Mouse (Mus musculus) activated CD4-positive, CD25-positive, alpha-beta regulatory T cell, adult 4 months (primary cell): ENCODE measurements around the gene Art1. TPM values are rescaled to one million over a fixed set of nuclear protein-coding genes. Genes with fewer than 3 reads are reported as not detected.

Experiments used
- ATAC-seq: one replicate; pipeline ENCODE4 v1.8.0; 2017
- polyA plus RNA-seq, 2 experiments: library from polyadenylated mRNA; unstranded; fragments of 100-300 nt; shearing (Covaris generic); gene quantifications; one replicate each; pipeline ENCODE4 v1.2.1; 2017

The Art1 gene
- polyA plus RNA-seq, 2 experiments from 2014 or later = not detected

GRCm38 (mm10) chr7:102109746-102110145 lies 8.2 kb downstream of the Art1 start:
- ATAC-seq = no peak

- no peak for ATAC-seq
Measured at GRCm38 (mm10) chr7:102113151-102113729, 11.7 kb downstream of the Art1 start.

GRCm38 (mm10) chr7:102116579-102117331 lies 15.2 kb downstream of the Art1 start, which contains the start of gene Chrna10:
Gene Chrna10, minus strand, starts transcription at chr7:102116828.
- no peak for ATAC-seq

GRCm38 (mm10) chr7:102117382-102117781 lies 15.8 kb downstream of the Art1 start:
- ATAC-seq = no peak

GRCm38 (mm10) chr7:102120326-102120725 lies 18.8 kb downstream of the Art1 start:
- ATAC-seq = no peak

DNA sequence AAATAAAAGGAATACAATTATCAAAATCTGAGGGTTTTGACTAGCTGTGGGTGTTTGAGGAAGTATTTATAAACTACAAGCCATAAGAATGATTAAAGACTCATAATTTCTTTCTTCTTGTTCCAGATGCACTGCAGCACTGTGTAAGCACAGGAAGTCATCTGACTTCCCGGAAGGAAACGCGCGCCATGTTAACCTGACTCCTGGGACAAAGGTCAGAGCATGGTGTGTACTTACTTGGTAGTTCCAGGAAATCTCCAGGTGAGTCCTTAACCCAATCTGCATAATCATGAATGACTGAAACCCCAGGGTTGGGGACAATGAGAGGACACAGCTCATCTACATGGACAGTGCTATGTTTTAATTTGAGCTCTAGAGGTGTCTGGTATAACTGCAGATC lies 30.9 kb downstream of the Art1 start:
- ATAC-seq = no peak

DNA sequence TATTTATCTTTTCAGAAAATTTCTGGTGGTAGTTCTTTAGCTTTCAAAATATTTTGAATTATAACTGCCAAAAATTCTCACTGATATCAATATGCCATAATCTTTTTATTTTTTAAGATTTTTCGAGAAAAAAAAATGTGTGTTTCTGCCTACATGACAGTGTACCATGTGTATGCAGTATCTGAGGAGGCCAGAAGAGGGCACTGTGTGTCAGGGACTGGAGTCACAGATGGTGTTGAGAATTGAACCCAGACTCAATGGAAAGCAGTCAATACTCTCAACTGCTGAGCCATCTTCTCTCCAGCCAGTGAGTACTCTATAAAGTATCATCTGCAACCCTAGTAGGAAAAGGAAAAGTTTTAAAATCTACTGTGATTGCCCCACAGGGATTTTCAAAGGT lies 35.9 kb downstream of the Art1 start:
- ATAC-seq = no peak

- no peak for ATAC-seq
Measured at GRCm38 (mm10) chr7:102137898-102138297, 36.4 kb downstream of the Art1 start.

DNA sequence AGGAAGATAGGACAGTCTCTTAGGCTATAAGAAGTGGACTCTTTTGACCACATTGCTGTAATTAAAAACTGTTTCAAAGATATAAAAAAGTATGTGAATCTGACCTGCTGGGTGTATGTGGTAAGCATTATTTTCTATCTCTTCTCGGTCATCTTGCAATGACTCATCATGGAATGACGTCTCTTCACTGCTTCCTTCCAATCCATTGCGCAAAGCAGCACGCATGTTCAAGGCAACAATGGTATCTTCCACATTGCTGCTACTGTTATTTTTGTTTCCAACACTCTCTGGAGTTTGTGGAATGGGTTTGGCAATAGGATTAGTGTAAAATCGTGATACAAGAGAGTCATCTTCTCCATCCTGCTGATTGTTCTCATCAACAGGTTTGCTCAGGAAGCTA lies 52.1 kb downstream of the Art1 start:
- ATAC-seq = no peak

Other genes with a start within 250 kb of the Art1 start
- gene Folr2, start 244.5 kb upstream of the Art1 start, polyA plus RNA-seq = not detected
- 10 to 100 TPM; 47.2 to 61.9 TPM for gene Anapc15, start 238.0 kb upstream of the Art1 start, polyA plus RNA-seq
- not detected for gene Folr1, start 231.0 kb upstream of the Art1 start, polyA plus RNA-seq
- 100 to 1,000 TPM; 127 to 131 TPM for gene Lamtor1, start 195.8 kb upstream of the Art1 start, polyA plus RNA-seq
- under 1 TPM in 1 of 2 experiments, not detected in 1; 0.46 TPM for gene Tomt, start 195.4 kb upstream of the Art1 start, polyA plus RNA-seq
- 1 to 10 TPM; 1.8 to 2.0 TPM for gene Lrrc51, start 167.8 kb upstream of the Art1 start, polyA plus RNA-seq
- gene Numa1, start 167.6 kb upstream of the Art1 start, polyA plus RNA-seq = 10 to 100 TPM; 59.1 to 76.8 TPM
- gene Il18bp, start 83.1 kb upstream of the Art1 start, polyA plus RNA-seq = 1 to 10 TPM; 5.2 to 8.0 TPM
- gene Rnf121, start 36.3 kb upstream of the Art1 start, polyA plus RNA-seq = 10 to 100 TPM; 19.5 to 20.2 TPM
- 10 to 100 TPM; 14.4 to 15.2 TPM for gene Xndc1, start 36.2 kb upstream of the Art1 start, polyA plus RNA-seq
- under 1 TPM in 1 of 2 experiments, not detected in 1; 0.83 TPM for gene Xntrpc, start 36.0 kb upstream of the Art1 start, polyA plus RNA-seq
- gene Trpc2, start 18.6 kb upstream of the Art1 start, polyA plus RNA-seq = under 1 TPM; 0.27 to 0.45 TPM
- gene Art5, start 7.7 kb downstream of the Art1 start, polyA plus RNA-seq = under 1 TPM in 1 of 2 experiments, not detected in 1; 0.21 TPM
- not detected for gene Chrna10, start 15.1 kb downstream of the Art1 start, polyA plus RNA-seq
- gene Nup98, start 108.4 kb downstream of the Art1 start, polyA plus RNA-seq = 10 to 100 TPM; 33.8 to 33.9 TPM
- gene Pgap2, start 108.5 kb downstream of the Art1 start, polyA plus RNA-seq = 10 to 100 TPM; 47.6 to 62.3 TPM
- gene Rhog, start 154.3 kb downstream of the Art1 start, polyA plus RNA-seq = 100 to 1,000 TPM; 179 to 195 TPM
- gene Stim1, start 166.1 kb downstream of the Art1 start, polyA plus RNA-seq = 10 to 100 TPM; 39.4 to 46.8 TPM